Mouse (Mus musculus) monocyte, adult 5-6 weeks (primary cell): ENCODE data around the gene Als2cr12. TPM values are rescaled to one million over a fixed set of nuclear protein-coding genes. Genes with fewer than 3 reads are reported as not detected.
"Not testable (repeated sequence)": the region's sequence is repeated elsewhere in the genome, so short reads cannot be mapped to it uniquely, and the experiment has no call there.

Experiments
- ATAC-seq: fragments of 153-309, 156-312 bp; replicated peaks from 2 replicates; pipeline ENCODE4 v1.8.0; 2017; ENCODE audit warnings: mild to moderate bottlenecking; ENCODE audit not compliant: low TSS enrichment, insufficient number of reproducible peaks, severe bottlenecking, poor library complexity, low FRiP score
- total RNA-seq: library from RNA; stranded (forward); fragments of 200-1000, 200-491, 200-594 nt; gene quantifications from 3 replicates; pipeline ENCODE4 v1.2.3, GENCODE M21; 2017

The Als2cr12 gene
- total RNA-seq, 1 experiment from 2014 or later, result not detected

DNA sequence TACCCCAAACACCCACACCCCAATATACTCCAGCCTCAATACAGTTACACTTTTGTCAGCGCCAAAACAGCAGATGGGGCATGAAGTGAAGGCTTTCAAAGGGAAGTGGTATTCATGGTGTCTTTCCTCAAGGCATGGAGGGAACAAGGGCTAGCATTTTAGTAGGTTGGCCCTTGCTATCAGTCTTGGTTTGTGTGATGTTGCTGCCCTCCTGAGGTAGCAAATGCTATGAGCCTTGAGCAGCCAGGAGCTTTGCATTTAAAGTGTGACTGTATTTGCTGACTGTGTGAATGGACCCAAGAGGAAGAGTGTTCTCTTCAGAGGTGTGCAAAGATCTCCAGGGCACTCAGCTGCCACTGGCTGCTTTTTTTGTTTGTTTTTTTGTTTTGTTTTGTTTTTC lies 1.8 kb upstream of the Als2cr12 start:
- 0 out of 2 replicates have a peak, but pooled peaks have one; percentile 41 for ATAC-seq

DNA sequence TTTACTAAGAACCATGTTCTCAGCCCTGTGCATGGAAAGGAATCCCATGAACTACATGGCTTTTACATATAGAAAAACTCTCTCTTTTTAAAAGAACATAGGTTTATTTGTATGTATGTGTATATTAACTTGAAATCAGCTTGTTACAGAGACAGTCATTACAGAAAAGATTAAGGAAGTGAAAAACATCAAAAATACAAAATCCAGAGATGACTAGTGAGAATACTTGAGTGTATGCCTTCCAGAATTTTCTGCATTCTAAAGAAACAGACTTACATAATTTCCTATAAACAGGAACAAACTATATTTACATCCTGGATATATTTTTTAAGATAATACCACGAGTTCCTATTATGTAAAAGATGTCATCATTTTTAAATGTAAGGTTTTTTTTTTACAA lies 2.1 kb downstream of the Als2cr12 start:
- no peak for ATAC-seq

DNA sequence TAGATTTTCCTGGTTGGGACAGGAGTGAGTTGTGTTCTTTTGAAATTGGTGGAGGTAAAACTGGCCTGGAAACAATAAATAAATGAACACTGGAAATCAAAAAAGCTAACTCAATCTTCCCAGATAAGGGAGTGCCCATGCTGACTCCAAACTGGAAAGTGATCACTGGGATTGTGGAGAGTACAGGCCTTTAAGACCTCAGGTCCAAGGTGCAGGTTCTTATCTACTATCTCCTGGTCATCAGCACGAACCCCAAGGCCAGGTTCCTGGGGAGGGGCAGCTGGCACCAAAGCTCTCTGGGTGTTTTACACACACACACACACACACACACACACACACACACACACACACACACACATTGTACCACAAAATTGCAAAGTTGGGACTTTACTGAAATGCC lies 4.1 kb downstream of the Als2cr12 start:
- ATAC-seq, result not testable (repeated sequence)

DNA sequence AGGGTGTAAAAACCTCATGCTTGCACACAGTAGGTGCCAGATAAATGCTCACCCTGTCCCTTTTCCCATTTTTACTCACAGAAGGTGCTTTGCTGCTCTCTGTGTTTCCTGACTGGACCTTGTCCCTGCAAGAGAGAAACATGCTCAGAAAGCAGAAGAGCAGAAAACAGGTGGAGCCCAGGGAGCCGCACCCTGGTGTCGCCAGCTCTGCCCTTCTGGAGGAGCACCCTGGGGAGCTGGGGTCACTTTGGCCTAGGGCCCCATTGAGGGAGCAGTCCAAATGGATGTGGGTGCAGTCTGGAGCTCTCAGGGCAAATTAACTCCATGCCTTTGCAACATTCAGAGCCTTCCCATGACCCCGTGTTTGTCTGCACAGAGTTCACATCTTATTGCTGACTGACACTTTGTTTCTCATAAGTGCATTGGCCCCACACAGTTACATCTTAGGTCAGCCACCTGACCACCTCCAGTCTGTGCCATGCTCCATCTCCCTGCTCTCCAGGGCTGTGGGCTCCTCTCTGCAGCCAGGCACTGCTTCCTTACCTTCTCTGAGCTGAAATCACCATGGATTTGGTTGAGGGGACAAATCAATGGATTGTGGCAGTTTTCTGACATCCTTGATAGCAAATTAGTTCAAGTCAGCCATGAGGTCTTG lies 4.8 kb downstream of the Als2cr12 start:
- not testable (repeated sequence) for ATAC-seq

DNA sequence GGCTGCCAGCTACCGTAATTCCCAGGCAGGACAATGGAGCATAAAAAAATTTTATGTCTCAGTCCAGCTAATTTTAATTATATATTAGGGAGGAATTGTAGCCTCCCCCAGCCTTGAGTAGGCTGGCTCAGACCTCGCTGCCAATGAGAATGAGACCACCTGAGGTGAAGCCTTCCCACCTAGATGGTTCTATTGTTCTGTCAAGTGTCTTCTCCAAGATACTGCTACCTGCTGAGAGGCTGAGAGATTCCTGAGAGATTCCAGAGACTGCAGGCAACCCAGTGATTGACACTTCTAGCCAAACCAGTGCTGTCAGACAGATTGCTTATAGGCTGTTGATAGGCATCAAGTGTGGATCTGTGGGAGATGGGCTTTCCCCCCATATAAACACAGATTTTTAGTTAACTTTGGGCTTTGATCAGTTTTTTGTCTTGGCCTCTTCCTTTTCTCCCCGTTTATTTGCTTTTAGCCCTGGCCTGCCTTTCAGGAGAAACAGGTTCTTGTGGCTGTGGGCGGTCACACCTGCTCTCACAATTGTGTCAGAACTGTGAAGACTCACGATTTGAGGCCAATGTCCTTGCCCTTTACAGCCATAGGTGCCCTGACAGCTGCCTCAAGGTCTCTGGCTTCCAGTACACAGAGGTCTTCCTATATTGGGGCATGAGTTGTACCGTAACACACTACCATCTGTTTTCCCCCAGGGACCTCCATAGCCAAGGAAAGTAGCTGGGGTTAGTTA lies 5.6 kb downstream of the Als2cr12 start:
- ATAC-seq, result no peak

DNA sequence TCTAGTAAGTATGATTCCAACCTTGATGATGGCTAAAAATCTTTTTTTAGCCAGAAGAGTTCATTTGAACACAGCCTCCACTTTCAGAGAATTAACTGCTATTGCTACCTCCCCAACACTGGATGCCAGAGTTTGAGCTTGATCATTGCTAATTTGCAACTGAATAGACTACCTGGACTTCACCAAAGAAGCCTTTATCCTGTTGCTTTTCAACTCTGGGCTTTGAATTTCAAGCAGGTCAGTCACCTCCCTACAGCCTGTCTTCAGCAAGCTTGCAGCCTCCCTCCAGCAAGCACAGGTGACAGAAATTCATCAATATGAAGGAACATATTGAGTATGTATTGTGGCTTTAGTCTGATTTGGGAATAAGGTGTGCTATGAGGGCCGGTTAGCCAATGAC lies 6.4 kb downstream of the Als2cr12 start:
- no peak for ATAC-seq

DNA sequence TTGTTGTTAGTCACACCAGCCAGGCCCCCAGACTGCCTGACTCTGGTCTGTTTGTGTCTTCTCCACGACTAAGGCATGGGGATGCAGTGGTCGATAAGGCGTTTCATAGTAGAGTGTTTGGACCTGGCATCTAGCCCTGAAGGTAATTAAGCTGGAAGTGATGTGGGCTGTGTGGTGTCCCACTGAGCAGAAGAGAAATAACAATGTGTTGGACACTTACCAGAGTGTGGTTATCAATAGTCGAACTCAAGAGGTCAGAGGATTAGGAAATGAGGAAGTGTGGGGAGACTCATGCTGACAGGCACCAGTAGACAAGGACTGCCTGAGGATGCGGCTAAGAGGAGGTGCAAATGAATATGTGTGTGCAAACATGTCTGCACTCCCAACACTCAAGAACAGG lies 17.4 kb downstream of the Als2cr12 start:
- ATAC-seq, result peak; percentile 65

DNA sequence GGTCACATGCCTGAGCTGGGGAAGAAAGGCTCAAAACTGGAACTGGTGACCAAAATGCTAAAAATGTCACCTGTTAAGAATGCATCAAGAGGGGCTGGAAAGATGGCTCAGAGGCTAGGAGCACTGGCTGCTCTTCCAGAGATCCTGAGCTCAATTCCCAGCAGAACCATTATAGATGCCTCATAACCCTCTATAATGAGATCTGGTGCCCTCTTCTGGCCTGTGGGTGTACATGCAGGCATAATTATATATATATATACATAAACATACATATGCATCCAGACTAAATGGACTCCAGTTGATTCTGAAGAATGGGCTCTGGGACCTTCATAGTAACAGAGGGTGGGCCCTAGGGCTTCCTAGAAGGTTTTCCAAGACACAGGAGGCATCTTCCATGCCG lies 18.2 kb downstream of the Als2cr12 start:
- 0 out of 2 replicates have a peak, but pooled peaks have one; percentile 18 for ATAC-seq

DNA sequence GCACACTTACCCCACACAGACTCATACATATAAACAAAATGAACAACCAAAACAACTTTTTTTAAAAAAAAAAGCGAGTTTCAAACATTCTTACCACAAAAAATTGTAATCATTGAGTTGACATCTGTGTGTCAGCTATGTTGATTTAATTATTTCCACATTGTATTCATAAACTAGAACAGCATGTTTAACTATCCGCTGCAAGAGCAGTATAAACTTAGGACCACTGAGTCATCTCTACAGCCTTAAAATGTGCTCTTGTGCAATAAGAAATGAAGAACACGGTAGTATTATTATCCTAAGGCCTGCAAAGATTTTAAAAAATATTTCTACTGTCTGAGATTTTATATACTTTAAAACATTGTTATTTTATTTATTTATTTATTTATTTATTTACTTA lies 20.8 kb downstream of the Als2cr12 start:
- ATAC-seq, result no peak

DNA sequence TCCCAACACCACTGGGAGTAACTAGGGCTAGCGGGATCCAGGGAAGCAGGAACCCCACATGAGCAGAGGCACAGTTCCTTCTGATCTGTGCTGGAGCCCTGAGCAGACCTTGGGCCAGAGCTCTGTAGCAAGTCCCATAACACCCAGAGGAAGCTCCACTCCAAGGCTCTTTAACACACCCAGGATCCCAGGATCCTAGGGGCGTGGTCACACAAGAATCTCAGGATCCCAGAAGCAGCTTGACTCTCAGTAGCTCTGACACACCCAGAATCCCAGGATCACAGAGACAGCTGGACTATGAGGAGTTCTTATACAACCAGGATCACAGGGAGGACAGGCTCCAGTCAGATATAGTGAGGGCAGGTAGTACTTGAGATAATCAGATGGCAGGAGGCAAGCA lies 23.7 kb downstream of the Als2cr12 start:
- ATAC-seq, result no peak

DNA sequence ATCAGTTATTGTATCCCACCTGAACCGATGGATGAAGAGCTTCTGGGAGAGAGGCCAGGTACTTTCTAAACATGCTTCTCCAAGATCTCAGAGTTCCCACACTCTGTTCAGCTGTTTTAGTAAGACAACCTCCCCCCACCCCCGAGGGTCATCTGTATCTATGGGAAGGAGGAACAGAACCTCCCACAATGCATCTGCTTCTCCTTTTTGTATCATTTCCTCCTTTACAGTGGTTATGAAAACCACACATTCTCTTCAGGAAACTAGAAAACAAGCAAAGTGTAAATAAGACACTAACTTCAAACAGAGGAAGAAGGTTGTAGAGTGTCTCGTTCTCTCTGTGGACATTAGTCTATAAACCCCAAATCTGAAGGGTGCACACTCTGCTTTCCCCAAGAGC lies 26.2 kb downstream of the Als2cr12 start:
- peak; percentile 99 for ATAC-seq

DNA sequence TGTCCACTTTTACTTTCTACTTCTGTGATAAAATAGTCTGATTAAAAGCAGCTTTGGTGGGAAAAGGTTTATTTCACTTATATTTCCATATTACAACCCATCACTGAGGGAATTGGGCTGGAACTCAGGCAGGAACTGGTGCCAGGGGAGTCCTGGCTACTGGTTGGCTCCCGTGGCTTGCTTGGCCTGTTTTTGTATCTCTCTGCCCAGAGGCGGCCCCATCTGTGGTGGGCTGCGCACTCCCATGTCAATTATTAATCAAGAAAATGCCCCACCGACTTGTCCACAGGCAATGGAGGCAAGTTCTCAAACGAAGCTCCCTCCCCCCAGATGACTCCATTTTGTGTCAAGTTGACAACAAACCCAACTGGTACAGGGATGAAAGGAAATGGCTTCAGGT lies 27.6 kb downstream of the Als2cr12 start:
- ATAC-seq, result no peak

DNA sequence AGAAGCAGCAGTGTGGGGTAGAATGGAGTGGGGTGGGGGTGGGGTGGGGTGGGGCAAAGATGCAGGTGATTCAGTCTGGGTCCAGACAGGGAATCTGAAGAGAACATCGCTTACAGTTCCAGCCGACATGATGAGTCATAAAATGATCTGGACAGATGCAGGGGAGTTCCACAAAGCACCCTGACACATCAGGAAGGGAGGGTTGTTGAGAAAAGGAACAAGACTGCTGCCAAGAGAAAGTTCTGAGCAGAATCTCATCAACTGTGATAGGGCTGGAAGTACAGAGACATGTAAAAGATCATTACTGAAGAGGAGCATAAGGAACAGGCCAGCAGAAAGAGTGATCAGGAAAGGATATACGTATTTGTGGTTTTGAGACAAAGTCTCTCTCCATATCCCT lies 32.4 kb downstream of the Als2cr12 start:
- ATAC-seq, result not testable (repeated sequence)

DNA sequence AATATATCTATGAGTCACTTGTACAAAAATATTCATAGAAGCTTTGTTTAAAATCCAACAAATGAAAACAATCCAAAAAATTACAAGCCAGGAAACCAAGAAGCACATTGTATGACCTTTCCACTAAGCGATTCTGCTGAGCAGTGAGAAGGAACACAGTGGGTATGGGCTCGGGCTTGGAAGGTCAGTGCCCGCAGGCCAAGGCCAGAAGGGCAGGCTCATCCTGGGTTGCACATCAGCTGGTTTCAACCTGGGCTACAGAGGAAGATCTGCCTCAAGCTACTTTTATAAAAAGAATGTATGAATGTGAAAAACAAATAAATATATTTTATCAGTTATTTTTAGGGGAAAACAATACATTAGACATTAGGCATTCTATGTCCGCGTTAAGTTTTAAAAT lies 33.1 kb downstream of the Als2cr12 start:
- ATAC-seq, result not testable (repeated sequence)

DNA sequence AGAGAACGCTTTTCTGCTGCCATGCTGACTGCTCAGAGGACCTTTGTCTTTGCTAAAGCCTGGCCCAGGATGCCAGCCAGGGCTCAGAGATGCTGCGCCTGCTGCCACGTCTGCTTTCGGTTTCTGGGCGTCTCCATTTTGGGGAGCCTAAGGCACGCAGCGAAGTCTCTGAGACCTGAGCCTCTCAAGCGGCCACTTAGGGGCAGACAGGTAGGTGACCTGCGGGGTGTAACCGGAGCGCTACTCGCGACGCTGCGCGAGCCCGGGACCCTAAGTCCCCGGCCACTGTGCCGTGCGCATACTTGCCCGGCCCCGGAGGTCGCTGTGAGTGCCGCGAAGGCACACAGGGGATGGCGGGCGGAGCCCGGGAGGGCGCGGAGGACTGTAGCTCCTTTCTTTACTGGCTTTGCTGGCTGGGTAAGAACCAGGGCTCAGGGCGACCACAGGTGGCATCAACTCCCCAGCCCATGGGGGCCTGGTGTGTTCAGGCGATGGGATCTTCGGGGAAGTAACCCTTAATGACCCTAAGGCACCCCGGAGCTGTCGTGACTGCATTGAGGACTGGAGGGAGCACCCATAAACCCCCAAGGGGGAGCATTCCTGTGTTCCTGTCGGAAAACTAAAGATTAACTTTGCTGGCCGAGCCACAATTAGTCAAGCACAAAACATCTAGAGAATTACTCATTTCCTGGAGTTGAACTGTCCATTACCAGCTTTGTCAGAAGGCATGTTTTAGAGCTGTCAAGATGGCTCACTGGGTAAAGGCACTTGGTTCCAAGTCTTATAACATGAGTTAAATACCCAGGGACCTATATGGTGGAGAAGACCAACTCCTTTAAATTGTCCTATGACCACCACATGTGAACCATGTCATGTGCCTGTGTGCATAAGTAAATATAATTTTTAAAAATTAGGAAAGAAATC lies 43.0 kb downstream of the Als2cr12 start:
- peak; percentile 88 for ATAC-seq

DNA sequence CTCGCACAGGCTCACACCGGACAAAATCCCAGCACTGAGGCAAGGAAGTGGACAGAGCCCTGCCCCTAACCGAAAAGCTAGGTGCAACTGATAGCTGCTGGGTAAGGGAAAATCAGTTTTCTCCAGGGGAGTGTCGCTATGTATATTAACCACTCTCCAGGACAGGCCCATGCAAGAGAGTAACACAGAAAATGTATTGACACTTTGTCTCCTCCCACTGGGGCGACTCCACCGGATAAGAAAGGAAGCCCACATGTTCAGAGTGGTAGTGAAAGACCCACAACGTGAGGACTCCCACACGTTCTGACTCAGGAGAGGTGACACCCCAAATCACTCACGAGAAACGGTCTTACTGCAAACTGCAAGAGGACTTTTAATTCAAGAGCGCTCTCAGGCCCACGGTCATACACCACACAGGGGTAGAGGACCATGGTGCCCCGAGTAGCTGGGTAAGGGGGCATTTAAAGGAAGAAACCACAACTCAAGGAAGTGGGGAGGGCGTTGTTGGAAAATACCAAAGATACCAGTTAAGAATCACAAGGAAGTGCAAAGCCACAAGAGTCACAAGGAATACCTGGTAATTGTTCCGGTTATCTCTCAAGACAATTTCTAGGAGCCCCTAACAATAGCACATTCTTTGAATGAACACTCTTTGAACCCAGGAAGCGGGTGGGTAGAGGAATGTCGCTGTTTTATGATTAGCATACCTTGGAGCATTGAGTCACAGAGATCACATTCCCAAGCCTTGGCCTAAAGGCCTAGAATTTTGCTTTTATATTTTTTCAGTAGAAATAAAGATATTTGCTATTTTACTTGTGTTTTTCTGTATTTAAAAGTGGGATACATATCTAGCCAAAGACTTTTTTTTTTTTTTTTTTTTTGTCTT lies 44.0 kb downstream of the Als2cr12 start:
- ATAC-seq, result not testable (repeated sequence)

DNA sequence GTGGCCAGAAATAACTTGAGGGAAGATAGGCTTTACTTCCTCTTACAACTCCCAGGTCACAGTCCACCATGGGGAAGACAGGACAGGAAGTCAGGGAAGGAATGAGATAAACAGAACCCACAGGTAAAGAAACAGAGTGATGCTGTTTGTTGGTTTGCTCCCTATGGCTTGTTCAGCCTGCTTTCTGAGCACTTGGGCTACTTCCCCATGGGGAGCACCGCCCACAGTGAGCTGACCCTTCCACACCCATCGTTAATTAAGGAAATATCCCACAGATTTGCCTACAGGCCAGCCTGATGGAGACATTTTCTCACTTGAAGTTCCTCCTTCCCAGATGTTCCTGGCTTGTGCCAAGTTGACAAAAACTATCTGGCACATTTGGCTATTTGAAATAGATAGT lies 66.9 kb downstream of the Als2cr12 start:
- peak; percentile 50; the same call in 1 of the 2 replicates for ATAC-seq

DNA sequence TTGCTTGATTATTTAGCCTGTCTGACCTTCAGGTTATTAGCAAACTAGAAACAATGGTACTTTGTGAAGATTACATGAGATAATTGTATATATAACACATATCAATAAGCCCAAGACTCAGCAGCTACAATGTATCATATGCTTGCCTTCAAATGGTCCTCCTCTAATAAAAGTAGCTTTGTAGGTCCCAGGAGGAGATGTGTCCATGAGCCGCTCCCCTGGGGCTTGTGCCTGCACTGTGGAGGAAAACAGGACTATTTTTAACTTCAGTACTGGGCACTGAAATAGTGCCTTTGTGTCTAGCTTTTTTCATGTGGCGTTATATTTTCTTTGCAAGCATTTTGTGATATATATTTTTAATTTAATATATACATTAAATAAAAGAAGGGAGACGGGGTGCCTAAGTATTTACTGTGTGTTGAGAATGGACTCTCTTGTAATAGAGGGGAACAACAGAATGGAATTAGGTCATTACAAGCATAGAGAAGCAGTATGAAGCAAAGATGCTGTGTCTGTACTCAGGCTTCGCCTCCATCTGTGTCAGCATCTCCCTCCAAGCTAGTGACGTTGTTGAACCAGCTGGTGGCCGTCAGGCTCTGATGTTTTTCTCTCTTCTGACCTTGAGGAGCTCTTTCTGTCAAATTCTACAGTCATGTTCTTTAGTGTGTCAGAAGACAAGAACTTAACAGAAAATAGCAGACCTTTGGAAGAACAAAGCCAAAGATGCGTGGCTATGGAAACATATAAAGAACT lies 73.6 kb downstream of the Als2cr12 start:
- no peak for ATAC-seq
